Mouse (Mus musculus) neural tube, embryonic 15.5 days (tissue): ENCODE measurements around the gene Pphln1. TPM values are rescaled to one million over a fixed set of nuclear protein-coding genes. Genes with fewer than 3 reads are reported as not detected.

ENCODE experiments used
- ATAC-seq: fragments of 200-750 bp; cut with Nextera tagmentation; 2 replicates; pipeline ENCODE4 v1.8.0; 2017; ENCODE audit warnings: mild to moderate bottlenecking, moderate TSS enrichment, moderate library complexity; ENCODE audit not compliant: low FRiP score
- H3K27ac ChIP-seq: fragments of 300-500 bp; sonication (generic); replicated peaks from 2 replicates; pipeline ENCODE4 v1.5.1; 2015; ENCODE audit warnings: mild to moderate bottlenecking, inconsistent platforms
- H3K27me3 ChIP-seq: fragments of 300-500 bp; sonication (generic); replicated peaks from 2 replicates; pipeline ENCODE4 v1.6.1; 2015; ENCODE audit warnings: inconsistent platforms
- H3K36me3 ChIP-seq: fragments of 300-500 bp; sonication (generic); 2 replicates; pipeline ENCODE4 v1.6.1; 2015; ENCODE audit warnings: inconsistent platforms
- H3K4me1 ChIP-seq: fragments of 300-500 bp; sonication (generic); 2 replicates; pipeline ENCODE4 v1.6.1; 2015; ENCODE audit warnings: inconsistent platforms
- H3K4me2 ChIP-seq: fragments of 300-500 bp; sonication (generic); 2 replicates; pipeline ENCODE4 v1.6.1; 2015; ENCODE audit warnings: inconsistent platforms, mild to moderate bottlenecking, moderate library complexity
- H3K4me3 ChIP-seq: fragments of 300-500 bp; sonication (generic); replicated peaks from 2 replicates; pipeline ENCODE4 v1.5.1; 2015; ENCODE audit warnings: mild to moderate bottlenecking, inconsistent platforms
- H3K9ac ChIP-seq: fragments of 300-500 bp; sonication (generic); replicated peaks from 2 replicates; pipeline ENCODE4 v1.6.1; 2015; ENCODE audit warnings: mild to moderate bottlenecking, inconsistent platforms
- H3K9me3 ChIP-seq: fragments of 300-500 bp; sonication (generic); replicated peaks from 2 replicates; pipeline ENCODE4 v1.6.1; 2016; ENCODE audit warnings: inconsistent platforms
- WGBS: fragments of 180-500 bp; shearing (Covaris S2); methylation state at CpG from one replicate; pipeline ENCODE4 v1.1.7; 2015; ENCODE audit warnings: mixed read lengths; 5-methylcytosine and 5-hydroxymethylcytosine counted together
- polyA plus RNA-seq: library from polyadenylated mRNA; unstranded; fragments of >200 nt; fragmentation: Nextera tagmentation; extraction: Ambion mirVana; gene quantifications from 2 replicates; pipeline ENCODE4 v1.2.1, GENCODE M21; 2015

The Pphln1 gene
- polyA plus RNA-seq, 1 experiment from 2014 or later: 40.4 TPM

DNA sequence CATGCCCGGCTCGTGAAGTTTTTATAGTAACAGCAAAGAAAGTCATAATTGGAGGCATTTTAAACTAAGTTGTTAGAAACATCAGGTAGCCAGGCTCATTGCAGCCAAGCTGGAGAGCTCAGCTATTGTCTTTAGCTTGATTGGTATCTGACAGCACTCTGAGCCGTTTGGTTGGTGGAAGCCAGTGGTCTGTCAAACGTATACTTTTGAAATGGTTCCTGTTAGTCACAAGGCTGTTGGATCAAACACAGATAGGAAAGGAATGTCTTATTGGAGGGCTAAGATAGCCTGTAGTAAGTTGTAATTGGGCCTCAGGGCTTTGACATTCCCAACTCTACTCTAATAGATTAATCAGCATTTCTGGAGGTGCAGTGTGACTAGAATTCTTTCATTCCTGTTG is 3.3 kb downstream of the Pphln1 start:
- H3K9me3 ChIP-seq: no peaks in the 10 kb centered on the region
- ATAC-seq: no peak
- no peaks in the 10 kb centered on the region for H3K36me3 ChIP-seq
- H3K4me2 ChIP-seq: no peak overlapping the region
- WGBS: 81% methylated on average over 4 of the region's 4 CpGs
- peaks cover 38% of the 10 kb centered on the region for H3K4me1 ChIP-seq
- H3K27ac ChIP-seq: no peak overlapping the region
- no peak overlapping the region for H3K4me3 ChIP-seq
- H3K27me3 ChIP-seq: no peaks in the 10 kb centered on the region
- H3K9ac ChIP-seq: no peak overlapping the region

DNA sequence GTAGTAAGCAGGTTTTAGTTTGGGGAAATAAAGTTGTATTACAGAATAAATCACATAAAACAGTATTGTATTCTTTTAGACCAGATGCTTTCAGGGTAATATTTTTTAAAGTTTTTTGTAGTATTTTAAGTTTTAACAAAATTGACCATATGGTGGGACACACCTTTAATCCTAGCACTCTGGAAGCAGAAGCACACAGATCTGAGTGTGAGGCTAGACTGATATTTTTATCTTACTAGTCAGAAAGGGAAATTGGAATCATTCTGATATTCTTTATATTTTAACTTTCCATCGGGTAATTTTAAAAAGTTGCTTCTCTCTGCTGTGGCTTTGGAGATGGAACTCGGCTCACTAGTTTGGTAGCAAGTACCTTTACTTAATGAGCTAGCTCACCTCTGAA is 4.6 kb downstream of the Pphln1 start:
- no peak overlapping the region for H3K4me3 ChIP-seq
- H3K9me3 ChIP-seq: no peaks in the 10 kb centered on the region
- 100% methylated on average over 2 of the region's 2 CpGs for WGBS
- ATAC-seq: no peak
- no peaks in the 10 kb centered on the region for H3K36me3 ChIP-seq
- no peak overlapping the region for H3K4me2 ChIP-seq
- H3K27ac ChIP-seq: no peak overlapping the region
- peaks cover 29% of the 10 kb centered on the region for H3K4me1 ChIP-seq
- no peaks in the 10 kb centered on the region for H3K27me3 ChIP-seq
- H3K9ac ChIP-seq: no peak overlapping the region

DNA sequence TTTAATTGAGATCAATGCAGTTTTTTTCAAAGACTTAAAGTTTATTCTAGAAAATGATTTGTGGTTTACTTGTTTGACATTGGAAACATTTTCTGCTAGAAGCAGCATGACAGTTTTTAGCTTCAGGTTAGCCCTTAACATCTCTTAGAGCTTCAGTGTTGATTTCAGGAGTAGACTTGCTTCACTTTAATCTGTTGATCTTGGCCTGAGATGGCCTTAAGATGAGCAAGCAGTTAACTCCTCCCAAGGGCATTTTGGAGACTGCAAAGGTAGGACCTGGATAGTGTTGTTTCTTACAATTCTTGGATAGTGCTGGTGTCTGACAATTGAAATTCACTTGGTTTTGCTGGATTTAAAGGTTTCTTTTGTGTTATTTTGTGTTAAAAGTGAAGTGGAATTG is 6.7 kb downstream of the Pphln1 start:
- Histone ChIP-seq H3K4me3 (no peak overlapping the region), H3K36me3 (no peaks in the 10 kb centered on the region), H3K9ac (no peak overlapping the region), H3K4me2 (no peak overlapping the region), H3K27ac (no peak overlapping the region), H3K27me3 (no peaks in the 10 kb centered on the region), H3K9me3 (no peaks in the 10 kb centered on the region), H3K4me1 (peaks cover 18% of the 10 kb centered on the region)
- no peak for ATAC-seq

DNA sequence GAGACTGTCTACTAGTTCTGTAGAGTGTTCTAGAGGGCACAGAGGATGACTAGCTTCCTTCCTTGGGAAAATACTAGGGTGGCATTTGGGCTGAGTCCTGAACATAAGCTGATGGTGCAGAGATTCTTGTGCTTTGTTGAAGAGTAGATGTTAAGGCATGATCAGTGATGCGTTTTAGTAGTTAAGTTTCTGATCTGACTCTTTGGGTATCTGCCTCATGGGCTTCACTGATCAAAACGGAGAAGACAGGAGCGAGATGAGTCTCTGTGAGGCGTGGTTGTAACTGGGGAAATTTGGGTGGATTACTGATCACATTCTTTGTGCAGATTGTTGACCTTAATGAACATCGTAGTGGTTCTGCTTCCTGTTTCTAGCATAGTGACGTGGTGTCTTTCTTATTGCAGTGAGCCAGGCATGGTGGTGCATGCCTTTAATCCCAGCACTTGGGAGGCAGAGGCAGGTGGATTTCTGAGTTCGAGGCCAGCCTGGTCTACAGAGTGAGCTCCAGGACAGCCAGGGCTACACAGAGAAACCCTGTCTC is 7.4 kb downstream of the Pphln1 start:
- Histone ChIP-seq H3K36me3 (no peaks in the 10 kb centered on the region), H3K9ac (no peak overlapping the region), H3K4me3 (no peak overlapping the region), H3K27ac (no peak overlapping the region), H3K4me1 (peaks cover 14% of the 10 kb centered on the region; the same call in 1 of the 2 replicates), H3K27me3 (no peaks in the 10 kb centered on the region), H3K4me2 (no peak overlapping the region), H3K9me3 (no peaks in the 10 kb centered on the region)
- WGBS: 94% methylated on average over 7 of the region's 7 CpGs
- no peak for ATAC-seq

DNA sequence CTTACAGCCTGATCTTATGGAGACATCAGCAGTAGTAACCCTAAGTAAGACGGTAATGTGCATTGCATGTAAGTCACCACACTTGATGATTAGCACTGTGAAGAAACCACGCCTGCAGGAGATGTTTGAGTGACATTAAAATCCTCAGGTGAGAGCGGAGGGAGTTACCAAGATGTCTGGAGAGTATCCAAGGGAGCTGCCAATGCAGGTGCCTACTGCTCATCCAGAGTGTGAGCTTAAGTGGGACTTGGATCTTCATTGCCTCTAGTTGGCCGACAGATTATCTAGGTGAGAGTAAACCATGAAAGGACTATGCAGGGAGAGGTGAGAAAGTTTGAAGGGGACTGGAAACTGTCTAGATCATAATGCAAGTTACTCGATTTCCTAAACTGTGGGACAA is 8.3 kb downstream of the Pphln1 start:
- no peak overlapping the region for H3K9ac ChIP-seq
- H3K27me3 ChIP-seq: no peaks in the 10 kb centered on the region
- H3K9me3 ChIP-seq: no peaks in the 10 kb centered on the region
- peaks cover 5% of the 10 kb centered on the region; the same call in 1 of the 2 replicates for H3K4me1 ChIP-seq
- H3K27ac ChIP-seq: no peak overlapping the region
- H3K4me3 ChIP-seq: no peak overlapping the region
- 97% methylated on average over 5 of the region's 5 CpGs for WGBS
- H3K4me2 ChIP-seq: no peak overlapping the region
- no peak for ATAC-seq
- H3K36me3 ChIP-seq: peaks cover 2% of the 10 kb centered on the region; the same call in 1 of the 2 replicates

DNA sequence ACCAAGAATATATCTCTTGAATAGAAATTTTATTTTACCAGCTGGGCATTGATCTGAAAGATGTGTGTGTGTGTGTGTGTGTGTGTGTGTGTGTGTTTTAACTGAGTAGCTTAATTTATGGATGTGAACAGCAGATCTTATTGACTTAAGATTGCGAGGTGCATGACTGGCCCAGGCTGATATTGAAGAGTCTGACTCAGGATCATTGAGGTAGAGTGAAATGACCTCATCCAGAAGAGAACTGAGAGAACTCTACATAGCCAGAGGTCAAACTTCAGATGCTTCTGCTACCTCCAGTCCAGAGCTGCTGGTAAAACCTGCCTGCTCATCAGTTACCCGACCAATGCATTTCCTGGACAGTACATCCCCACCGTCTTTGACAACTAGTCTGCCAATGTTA is 14.3 kb downstream of the Pphln1 start:
- Histone ChIP-seq H3K4me1 (no peaks in the 10 kb centered on the region), H3K27ac (no peak overlapping the region), H3K27me3 (no peaks in the 10 kb centered on the region), H3K9ac (no peak overlapping the region), H3K4me2 (no peak overlapping the region), H3K36me3 (peaks cover 15% of the 10 kb centered on the region; the same call in 1 of the 2 replicates), H3K4me3 (no peak overlapping the region), H3K9me3 (no peaks in the 10 kb centered on the region)
- no peak for ATAC-seq
- 96% methylated on average over 3 of the region's 3 CpGs for WGBS

DNA sequence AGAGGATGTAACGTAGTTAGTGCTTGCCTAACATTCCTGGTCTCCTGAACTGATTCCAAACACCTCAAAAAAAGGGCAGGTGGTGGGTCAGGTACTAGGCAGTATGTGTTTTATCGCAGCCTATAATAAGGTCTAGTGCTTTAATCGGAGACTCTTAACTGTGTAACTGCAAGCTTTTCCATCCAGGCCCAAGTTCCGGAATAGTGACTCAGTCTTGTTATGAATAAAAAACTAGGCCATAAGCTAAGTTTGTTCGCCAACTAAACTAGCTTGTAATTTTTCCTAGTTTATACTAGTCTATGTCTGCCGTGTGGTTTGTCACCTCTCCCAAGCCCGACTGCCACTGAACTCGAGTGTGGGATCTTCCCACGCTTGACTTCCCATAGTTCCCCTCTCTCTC is 16.3 kb downstream of the Pphln1 start:
- WGBS: 94% methylated on average over 9 of the region's 9 CpGs
- Histone ChIP-seq H3K4me1 (no peaks in the 10 kb centered on the region), H3K27ac (no peak overlapping the region)

DNA sequence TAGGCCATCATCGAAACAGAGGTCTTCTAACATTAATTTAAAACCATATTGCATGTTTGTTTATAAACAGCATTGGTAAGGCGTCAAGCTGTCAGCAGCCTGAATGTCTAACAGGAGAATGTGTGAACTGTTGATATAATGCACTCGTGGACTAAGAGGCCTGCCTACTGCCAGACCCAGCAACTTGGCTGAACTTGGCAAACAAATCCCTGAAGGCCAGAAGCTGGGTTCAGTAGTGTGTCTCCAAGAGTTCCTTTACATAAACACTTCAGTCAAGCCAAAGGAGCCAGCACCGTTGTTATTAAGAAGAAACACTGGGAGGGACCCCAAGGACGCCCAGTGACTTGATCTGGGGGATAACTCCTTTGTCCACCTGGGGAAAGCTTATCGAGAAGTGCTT is 18.1 kb downstream of the Pphln1 start:
- Histone ChIP-seq H3K9me3 (no peaks in the 10 kb centered on the region), H3K36me3 (peaks cover 15% of the 10 kb centered on the region; the same call in 1 of the 2 replicates), H3K27ac (no peak overlapping the region), H3K27me3 (no peaks in the 10 kb centered on the region), H3K9ac (no peak overlapping the region), H3K4me2 (no peak overlapping the region), H3K4me3 (no peak overlapping the region), H3K4me1 (no peaks in the 10 kb centered on the region)
- WGBS: 94% methylated on average over 6 of the region's 6 CpGs
- ATAC-seq: no peak

More for the DNA sequence above, 16.3 kb downstream of the Pphln1 start:
- H3K36me3 ChIP-seq: peaks cover 15% of the 10 kb centered on the region; the same call in 1 of the 2 replicates
- no peak overlapping the region for H3K9ac ChIP-seq
- no peaks in the 10 kb centered on the region for H3K27me3 ChIP-seq
- no peak overlapping the region for H3K4me2 ChIP-seq
- no peak overlapping the region for H3K4me3 ChIP-seq
- no peaks in the 10 kb centered on the region for H3K9me3 ChIP-seq
- ATAC-seq: no peak

DNA sequence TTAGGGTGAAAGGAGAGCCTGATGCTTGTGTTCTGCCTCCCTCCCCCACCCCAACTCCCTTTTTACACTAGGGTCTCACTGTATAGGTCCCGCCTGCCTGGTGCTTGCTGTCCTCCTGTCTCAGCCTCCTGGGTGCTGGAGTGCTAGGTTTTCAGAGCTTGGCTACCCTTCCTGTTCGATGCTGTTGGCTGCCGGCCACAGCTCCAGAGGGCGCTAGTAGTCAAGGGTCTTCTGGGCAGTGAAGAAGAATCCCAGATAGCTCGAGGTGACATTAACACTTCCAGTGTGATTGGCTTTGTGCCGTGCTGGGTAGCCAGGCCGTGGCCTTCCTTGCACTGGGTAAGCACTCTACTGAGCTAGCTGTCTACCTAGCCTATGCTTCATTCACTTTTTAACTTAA is 22.4 kb downstream of the Pphln1 start:
- WGBS: 89% methylated on average over 7 of the region's 7 CpGs
- no peak overlapping the region for H3K27ac ChIP-seq
- no peak overlapping the region for H3K4me2 ChIP-seq
- H3K9me3 ChIP-seq: no peaks in the 10 kb centered on the region
- ATAC-seq: no peak
- no peaks in the 10 kb centered on the region for H3K4me1 ChIP-seq
- no peaks in the 10 kb centered on the region for H3K27me3 ChIP-seq
- no peak overlapping the region for H3K9ac ChIP-seq
- 0 out of 2 replicates have a peak, but pooled peaks cover 6% of the 10 kb centered on the region for H3K36me3 ChIP-seq
- H3K4me3 ChIP-seq: no peak overlapping the region

DNA sequence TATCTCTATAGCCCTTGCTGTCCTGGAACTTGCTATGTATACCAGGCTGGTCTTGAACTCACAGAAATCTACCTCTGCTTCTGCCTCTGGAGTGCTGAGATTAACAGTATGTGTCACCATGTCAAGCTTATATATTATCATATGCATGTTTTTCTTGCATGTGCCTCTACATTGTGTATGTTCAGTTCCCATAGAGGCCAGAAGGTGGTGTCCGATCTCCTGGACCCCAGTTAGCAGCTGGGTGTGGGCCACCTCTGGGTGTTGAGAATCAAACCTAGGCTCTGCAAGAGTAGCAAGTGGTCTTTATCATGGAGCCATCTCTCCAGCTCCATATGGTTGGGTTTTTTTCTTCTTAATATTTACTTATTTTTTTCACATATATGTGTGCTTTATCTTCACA is 24.4 kb downstream of the Pphln1 start:
- H3K4me1 ChIP-seq: no peaks in the 10 kb centered on the region
- no peak overlapping the region for H3K4me3 ChIP-seq
- 0 out of 2 replicates have a peak, but pooled peaks cover 6% of the 10 kb centered on the region for H3K36me3 ChIP-seq
- no peaks in the 10 kb centered on the region for H3K27me3 ChIP-seq
- H3K27ac ChIP-seq: no peak overlapping the region
- no peak for ATAC-seq
- no peak overlapping the region for H3K4me2 ChIP-seq
- H3K9ac ChIP-seq: no peak overlapping the region
- 100% methylated on average over 1 of the region's 1 CpGs for WGBS
- no peaks in the 10 kb centered on the region for H3K9me3 ChIP-seq

DNA sequence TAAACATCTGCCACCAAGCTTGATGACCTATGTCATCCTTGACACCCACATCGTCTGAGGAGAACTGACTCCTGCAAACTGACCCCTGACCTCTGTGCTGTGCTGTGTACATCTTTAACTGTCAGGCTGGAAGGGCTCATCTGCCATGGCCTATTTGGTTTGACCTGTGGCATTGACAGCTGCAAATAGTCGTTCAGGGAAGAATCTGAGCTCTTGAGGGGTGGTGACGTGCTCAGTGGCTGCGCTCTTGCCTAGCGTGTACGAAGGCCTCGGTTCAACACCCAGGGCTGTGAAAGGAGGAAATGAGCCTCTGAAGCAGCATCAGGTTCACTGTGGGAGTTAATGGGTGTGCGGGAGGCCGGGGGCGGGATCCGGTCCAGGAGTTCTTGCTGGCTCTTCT is 35.7 kb downstream of the Pphln1 start:
- Histone ChIP-seq H3K27ac (no peak overlapping the region), H3K9me3 (no peaks in the 10 kb centered on the region), H3K4me3 (no peak overlapping the region), H3K27me3 (no peaks in the 10 kb centered on the region), H3K9ac (no peak overlapping the region), H3K4me2 (no peak overlapping the region), H3K4me1 (peaks cover 8% of the 10 kb centered on the region), H3K36me3 (no peaks in the 10 kb centered on the region)
- ATAC-seq: no peak
- 49% methylated on average over 11 of the region's 11 CpGs for WGBS

DNA sequence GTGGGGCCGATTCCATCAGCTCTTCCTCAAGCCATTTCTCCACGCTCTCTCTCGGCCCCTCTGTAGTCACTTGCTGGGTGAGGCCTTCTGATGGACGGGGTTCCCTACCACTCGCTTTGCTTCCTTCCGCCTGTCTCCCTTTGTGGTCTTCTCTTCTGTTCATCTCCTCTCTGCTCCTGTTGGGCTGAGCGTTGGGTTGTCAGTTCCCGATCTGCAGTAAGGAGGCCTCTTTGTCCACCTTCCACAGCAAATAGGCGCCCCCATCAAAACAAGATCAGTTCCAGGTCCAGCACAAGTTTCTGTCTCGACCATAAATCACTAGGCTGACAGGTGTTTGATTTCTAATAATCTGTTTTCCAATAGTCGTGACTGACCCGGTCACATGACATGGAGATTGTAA is 37.8 kb downstream of the Pphln1 start:
- ATAC-seq: no peak
- Histone ChIP-seq H3K27me3 (no peaks in the 10 kb centered on the region), H3K9ac (no peak overlapping the region), H3K36me3 (no peaks in the 10 kb centered on the region), H3K4me3 (no peak overlapping the region), H3K4me1 (peaks cover 8% of the 10 kb centered on the region), H3K27ac (no peak overlapping the region), H3K4me2 (no peak overlapping the region), H3K9me3 (no peaks in the 10 kb centered on the region)
- 91% methylated on average over 12 of the region's 12 CpGs for WGBS

DNA sequence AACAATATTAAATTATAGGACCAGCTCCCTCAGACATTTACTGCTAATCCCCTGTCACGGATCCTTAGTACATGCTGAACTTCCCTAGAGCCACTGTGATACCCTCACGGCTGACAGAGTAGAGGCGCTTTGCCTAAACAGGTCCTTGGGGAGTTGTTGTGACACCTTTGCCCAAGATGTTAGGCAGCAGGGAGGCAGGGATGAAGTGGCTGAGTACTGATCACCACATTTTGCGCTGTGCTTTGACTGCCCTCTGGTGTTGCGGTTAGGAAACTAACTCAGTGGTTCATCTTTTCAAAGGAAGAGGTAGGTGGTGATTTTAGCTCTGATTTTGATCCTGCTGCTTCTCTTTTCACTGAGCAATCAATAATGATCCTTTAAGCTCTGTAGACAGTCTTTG is 40.5 kb downstream of the Pphln1 start:
- H3K4me1 ChIP-seq: peaks cover 6% of the 10 kb centered on the region
- H3K27ac ChIP-seq: no peak overlapping the region
- no peak overlapping the region for H3K4me2 ChIP-seq
- peaks cover 21% of the 10 kb centered on the region for H3K36me3 ChIP-seq
- H3K9me3 ChIP-seq: no peaks in the 10 kb centered on the region
- no peaks in the 10 kb centered on the region for H3K27me3 ChIP-seq
- H3K4me3 ChIP-seq: no peak overlapping the region
- no peak; the same call in 1 of the 2 replicates for ATAC-seq
- no peak overlapping the region for H3K9ac ChIP-seq
- WGBS: 39% methylated on average over 5 of the region's 5 CpGs
